Mouse (Mus musculus): ENCODE measurements around the gene Wdr41.

Gene Wdr41

DNA sequence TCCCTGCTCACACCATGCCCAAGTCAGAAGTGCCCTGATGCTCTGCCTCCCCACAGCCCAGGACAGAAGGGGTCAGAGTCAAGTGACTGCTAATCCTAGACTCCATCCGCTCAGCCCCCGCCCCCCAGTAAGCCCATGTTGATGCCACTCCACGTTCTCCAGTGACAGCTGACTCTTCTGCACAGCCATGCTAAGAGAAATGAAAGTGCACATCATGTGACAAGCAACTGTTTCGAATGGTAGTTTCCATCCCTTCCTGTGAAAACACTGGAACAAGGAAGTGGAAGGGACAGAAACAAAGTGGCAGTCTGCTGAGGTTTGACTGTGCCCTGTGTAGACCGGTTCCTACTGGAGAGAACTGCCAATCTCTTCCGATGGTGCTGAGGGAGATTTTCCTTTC, 56.8 kb downstream of the Wdr41 start:
- in situ Hi-C loops (cut with MboI; ENCODE audit: unreplicated experiment in 2 of 2) = no loop called here

DNA sequence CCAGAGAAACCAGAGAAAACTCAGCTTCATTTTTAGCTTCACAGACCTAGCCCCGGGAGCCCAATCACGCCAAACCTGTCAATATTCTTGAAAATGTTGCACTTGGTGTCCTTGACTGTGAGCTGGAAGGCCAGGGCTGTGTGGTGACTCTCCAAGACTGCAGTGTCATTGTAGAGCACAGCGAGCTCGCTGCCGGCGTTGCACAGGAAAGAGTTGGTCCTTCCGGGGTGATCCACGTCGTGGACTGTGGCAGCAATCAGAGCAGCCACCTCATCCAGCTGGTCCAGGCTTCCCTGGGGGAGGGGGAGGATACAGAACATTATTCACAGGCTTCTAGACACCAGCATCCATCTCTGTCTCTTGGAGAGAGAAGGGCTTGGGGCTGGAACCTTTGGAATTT, 58.0 kb downstream of the Wdr41 start:
- in situ Hi-C loops (cut with MboI; ENCODE audit: unreplicated experiment in 2 of 2) = no loop called here

DNA sequence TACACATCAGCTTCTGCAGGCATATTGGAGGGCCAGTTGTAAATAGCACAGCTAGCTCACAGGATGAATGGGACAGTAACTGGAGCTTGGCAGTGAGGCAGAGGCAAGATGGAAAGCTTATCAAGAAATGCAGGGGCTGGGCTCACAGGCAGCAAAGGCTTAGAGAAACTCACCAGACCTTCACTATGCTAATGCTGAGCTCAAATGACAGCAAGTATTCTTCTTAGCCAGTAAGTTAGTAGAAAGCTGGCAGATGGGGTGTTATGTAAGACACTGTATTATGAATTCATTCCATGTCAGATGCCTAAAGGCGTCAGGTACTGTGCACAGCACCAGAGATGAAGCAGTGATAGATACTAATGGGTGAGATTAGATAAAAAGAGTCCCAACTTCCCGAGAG, 58.6 kb downstream of the Wdr41 start:
- in situ Hi-C loops (cut with MboI; ENCODE audit: unreplicated experiment in 2 of 2) = no loop called here

DNA sequence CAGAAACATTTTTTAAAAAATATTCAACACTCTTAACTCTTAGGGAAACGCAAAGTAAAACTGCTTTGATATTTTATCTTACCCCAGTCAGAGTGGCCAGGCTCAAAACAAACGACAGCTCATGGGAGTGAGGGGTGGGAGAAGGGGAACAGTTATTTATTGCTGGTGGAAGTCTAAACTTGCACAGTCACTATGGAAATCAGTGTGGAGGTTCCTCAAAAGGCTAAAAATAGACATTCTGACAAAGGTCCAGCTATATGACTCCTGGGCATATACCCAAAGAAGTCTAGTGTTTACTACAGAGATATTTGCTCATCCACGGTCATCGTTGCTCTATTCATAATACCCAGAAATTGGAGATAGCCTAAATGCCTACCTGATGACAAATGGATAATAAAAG, 62.1 kb downstream of the Wdr41 start:
- in situ Hi-C loops (cut with MboI; ENCODE audit: unreplicated experiment in 2 of 2) = no loop called here

DNA sequence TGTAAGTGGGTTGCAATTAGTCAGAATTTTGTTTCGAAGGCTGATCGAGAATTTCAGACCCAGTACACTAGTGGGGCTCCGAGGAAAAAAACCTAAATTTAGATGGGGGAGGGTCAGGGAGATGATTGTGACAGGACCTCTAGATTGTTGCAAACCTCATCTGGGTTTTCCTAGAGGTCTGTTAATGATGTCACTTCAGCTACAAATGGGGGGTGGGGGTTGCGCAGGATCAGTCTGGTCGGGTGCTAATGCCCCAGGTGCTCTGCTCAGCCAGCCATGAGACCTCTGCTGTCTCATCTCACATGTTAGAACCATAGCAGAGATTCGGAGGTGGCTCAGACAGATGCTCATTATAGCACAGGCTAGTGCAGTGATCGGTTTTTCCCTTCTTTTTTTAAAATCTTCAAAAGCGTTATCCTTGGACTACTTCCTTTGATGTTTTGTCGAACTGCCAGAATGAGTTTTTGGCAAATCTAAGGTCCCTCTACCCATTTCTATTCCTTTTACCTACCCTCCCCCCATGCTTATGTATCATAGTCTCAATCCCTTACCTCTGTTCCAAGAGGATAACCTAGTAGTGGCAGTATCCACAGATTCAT, 64.1 kb downstream of the Wdr41 start:
- in situ Hi-C loops (cut with MboI; ENCODE audit: unreplicated experiment in 2 of 2) = no loop called here

DNA sequence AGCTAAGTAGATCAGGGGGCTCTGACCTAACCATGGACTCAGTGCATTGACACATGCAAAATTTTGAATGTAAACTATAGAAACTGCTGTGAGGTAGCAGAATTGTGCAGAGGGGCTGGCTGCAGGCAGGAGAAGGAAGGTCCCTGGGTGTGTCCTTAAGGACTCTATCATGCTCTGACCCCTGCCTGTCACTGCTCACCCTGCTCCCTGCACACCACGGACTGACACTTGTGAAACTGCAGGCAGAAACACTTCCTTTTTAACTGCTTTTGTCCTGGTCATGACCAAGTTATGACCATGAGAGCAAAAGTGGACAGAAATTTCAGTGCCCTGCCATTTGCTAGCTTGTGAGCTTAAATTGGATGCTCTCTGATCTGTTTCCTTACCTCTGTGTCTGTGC, 68.0 kb downstream of the Wdr41 start:
- in situ Hi-C loops (cut with MboI; ENCODE audit: unreplicated experiment in 2 of 2) = no loop called here

DNA sequence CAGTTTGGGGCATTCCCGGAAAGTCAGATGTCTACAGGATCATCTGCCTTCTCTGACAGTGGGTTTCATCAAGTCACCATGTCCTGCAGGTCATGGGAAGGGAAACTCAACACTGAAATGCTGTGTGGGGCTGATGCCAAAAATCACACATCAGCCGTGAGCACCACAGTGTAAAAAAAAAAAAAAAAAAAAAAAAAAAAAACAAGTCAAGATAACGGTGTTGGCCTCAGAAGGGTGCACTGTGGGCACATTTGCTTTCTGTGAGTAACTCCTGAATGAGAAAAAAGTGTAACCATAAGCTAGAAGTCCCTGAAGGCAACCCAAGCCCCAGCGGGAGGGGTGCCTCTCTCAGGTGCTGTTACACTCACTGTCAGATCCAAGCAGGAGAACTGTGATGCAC, 74.3 kb downstream of the Wdr41 start:
- in situ Hi-C loops (cut with MboI; ENCODE audit: unreplicated experiment in 2 of 2) = no loop called here

DNA sequence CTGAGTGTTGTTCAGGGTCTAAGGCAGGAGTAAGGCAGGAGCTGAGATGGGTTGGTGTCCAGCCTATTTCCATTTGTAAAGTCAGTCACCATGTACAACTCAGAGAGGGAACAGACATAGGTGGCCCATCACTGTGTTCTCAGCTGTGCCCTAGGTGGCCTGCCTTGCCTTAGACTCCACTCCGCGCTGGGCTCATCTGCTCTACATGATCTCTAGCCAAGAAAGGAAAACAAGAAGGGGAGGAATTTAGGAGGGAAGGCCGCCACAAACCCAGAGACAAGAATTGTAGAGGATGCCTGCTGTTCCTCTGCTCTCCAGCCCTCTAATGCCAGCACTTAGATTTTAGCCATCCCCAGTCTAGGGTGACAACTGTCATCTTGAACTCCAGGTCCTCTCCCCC, 76.3 kb downstream of the Wdr41 start:
- in situ Hi-C loops (cut with MboI; ENCODE audit: unreplicated experiment in 2 of 2) = no loop called here

DNA sequence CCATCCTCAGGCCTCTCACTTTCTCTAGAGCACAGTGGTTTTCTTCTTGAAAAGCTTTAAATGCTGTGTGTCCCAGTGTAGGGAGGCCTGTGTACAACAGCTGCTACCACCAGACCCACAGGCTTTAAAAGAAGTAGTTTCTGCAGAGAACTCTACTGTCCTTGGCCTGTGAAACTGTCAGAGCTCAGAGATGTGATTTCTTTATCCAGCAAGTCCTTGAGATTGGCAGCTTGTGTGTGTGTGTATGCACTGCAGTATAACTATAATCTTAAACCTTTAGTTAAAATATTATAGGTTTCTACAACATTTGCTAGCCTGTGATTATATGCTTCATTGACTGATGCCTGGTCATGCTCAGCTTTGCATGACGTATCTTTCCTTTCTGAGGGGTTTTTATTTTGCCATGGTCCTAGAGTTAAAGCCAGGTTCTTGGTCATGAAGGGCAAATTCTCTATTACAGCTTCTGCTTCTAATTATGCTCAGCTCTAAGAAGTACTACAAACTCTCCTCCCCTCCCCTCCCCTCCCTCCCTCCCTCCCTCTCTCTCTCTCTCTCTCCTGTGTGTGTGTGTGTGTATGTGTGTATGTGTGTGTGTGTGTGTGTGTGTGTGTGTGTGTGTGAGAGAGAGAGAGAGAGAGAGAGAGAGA, 79.7 kb downstream of the Wdr41 start:
- in situ Hi-C loops (cut with MboI; ENCODE audit: unreplicated experiment in 2 of 2) = no loop called here

DNA sequence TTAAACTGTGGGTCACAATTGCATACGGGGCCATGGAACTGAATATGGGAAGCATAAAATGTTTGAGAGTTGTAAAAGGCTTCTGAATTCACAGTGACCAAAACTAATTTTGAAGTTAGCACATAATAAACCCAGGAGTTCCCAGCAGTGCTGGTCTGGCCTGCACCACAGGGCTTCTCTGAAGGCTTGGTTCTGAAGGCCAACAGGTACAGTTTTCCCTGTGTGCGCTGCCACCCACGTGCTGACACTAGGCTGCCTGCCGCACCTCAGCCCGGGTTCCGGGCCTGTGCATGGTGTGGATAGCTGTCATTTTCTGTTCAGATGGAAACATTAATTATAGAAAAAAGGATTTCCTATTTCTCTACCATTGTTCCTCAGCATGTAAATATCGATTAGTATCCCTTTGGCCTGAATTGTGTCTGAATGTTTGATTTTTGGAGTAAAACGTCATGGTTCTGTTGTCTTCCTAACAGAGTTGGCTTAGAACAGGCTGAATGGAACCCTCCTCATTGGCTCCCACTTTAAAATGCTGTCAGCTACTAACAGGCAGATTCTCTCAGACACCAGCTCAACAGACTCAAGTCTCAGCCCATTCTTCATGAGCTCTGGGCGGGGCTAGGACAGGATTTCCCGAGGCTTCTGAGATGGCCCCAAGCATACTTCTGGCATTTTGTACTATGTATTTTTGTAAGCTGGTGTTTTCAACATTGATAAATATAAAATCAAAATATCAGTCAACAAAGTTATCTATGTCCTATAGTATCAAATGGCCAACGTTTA, 80.5 kb downstream of the Wdr41 start:
- in situ Hi-C loops (cut with MboI; ENCODE audit: unreplicated experiment in 2 of 2) = no loop called here

DNA sequence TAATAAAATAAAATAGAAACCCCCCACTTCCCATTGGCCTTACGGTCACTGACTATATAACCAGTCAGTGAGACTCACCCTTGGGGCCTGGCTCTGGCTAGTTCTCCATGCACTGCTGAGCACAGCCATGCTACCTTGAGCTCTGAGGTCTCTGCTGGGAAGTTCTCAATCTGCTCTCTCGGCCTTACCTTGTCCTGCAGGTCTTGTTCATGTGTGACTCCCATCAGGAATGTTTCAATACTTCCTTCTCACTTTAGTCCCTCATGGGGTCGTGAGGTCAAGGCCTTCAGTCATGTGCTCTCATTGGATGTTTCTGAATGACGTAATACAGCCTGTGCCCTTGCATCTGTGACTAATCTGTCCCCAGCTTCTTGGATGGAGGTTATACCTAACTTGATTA, 82.7 kb downstream of the Wdr41 start:
- in situ Hi-C loops (cut with MboI; ENCODE audit: unreplicated experiment in 2 of 2) = no loop called here

DNA sequence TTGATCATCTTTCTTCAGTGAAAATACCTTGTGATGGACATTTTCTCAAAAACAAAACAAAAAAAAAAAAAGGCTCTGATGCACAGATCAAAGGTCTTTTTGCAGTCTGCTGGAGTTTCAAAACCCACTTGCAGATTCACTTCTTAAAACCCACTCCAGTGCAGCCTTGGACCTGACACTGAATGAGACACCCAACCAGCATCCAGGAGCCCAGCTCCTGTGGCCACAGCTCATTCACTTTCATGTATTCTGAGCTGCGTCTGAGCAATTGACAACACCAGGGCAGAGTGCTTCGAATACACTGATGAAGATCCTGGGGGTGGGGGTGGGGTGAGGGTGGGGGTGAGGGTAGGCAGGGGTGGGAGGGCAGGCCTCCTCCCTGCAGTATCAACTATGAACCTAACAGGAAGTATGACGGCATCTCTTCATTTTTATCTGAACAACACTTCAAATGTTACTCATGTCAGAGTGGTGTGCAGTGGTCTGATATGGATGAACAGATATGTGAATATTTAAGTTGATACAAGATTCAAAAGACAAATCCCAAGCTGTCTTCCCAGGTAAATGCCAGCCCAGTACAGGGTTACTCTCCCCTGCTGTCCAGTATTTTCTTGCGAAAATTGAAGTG, 87.4 kb downstream of the Wdr41 start:
- in situ Hi-C loops (cut with MboI; ENCODE audit: unreplicated experiment in 2 of 2) = no loop called here

DNA sequence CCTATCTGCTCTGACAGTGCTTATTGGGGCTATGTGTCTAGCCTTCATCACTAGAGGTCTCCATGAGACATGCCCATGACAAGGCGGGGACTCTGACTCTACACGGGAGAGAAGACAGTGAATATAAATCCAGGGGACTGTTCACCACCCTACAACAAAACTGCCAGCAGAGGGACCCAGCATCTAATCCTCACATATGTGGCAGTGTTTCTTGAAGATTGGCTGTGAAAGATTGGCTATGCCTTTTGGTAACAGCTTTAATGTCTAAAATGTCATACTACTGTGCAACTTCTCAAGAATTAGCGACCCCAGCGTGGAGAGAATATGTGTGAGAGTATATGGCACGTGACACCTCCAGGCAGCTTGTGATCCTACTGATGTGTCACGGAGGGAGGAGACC, 91.7 kb downstream of the Wdr41 start:
- in situ Hi-C loops (cut with MboI; ENCODE audit: unreplicated experiment in 2 of 2) = no loop called here

DNA sequence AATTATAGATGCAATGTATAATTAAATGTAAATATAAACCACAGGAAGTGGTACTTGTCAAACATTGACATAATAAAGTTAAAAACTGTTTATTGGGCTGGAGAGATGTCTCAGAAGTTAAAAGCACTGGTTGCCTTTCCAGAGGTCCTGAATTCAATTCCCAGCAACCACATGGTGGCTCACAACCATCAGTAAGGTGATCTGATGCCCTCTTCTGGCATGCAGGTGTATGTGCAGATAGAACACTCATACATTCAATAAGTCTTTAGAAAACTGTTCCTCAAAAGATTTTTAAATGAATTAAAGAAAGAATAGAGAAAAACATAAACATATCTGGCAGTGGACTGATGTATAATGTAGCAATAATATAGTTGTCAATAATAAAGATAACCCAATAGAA, 94.1 kb downstream of the Wdr41 start:
- in situ Hi-C loops (cut with MboI; ENCODE audit: unreplicated experiment in 2 of 2) = no loop called here

All from v-Abl transformed pro-B cells (cell line).